Mouse (Mus musculus): ENCODE measurements around the gene Ahsa1. TPM values are rescaled to one million over a fixed set of nuclear protein-coding genes. Genes with fewer than 3 reads are reported as not detected.
"Not testable (repeated sequence)": the region's sequence is repeated elsewhere in the genome, so short reads cannot be mapped to it uniquely, and the experiment has no call there.

Ahsa1 gene
- polyA plus RNA-seq, 1 experiment, result 64.5 TPM

GRCm38 (mm10) chr12:87301189-87301588, 34.9 kb downstream of the Ahsa1 start:
- no peak overlapping the region for H3K27ac ChIP-seq (ENCODE audit: control insufficient read depth, insufficient read depth, low read length)
- peaks cover 11% of the 10 kb centered on the region for H3K27me3 ChIP-seq (ENCODE audit: control insufficient read depth, insufficient read depth, low read length)
- 73% methylated on average over 4 of the region's 4 CpGs for WGBS
- H3K36me3 ChIP-seq (ENCODE audit: control insufficient read depth, insufficient read depth, low read length), result no peaks in the 10 kb centered on the region
- H3K4me3 ChIP-seq (ENCODE audit: control insufficient read depth, insufficient read depth, low read length), result no peak overlapping the region
- no peak for DNase-seq
- TF ChIP-seq CTCF (IDR thresholded peaks at IDR 0.05; ENCODE audit: borderline replicate concordance, control insufficient read depth, extremely low read depth, insufficient read depth, low read length, poor library complexity), result no peak
- TF ChIP-seq POLR2A (IDR thresholded peaks at IDR 0.05; ENCODE audit: control insufficient read depth, extremely low read depth, insufficient read depth, low read length, poor library complexity), result no peak
- peaks cover 16% of the 10 kb centered on the region for H3K4me1 ChIP-seq (replicated peaks; ENCODE audit: control insufficient read depth, insufficient read depth, low read length)

GRCm38 (mm10) chr12:87305767-87306583, 39.7 kb downstream of the Ahsa1 start:
- TF ChIP-seq POLR2A (IDR thresholded peaks at IDR 0.05; ENCODE audit: control insufficient read depth, extremely low read depth, insufficient read depth, low read length, poor library complexity), result no peak
- TF ChIP-seq CTCF (IDR thresholded peaks at IDR 0.05; ENCODE audit: borderline replicate concordance, control insufficient read depth, extremely low read depth, insufficient read depth, low read length, poor library complexity), result no peak
- H3K4me1 ChIP-seq (replicated peaks; ENCODE audit: control insufficient read depth, insufficient read depth, low read length), result no peaks in the 10 kb centered on the region
- no peaks in the 10 kb centered on the region for H3K27me3 ChIP-seq (ENCODE audit: control insufficient read depth, insufficient read depth, low read length)
- no peak overlapping the region for H3K4me3 ChIP-seq (ENCODE audit: control insufficient read depth, insufficient read depth, low read length)
- no peak for DNase-seq
- peaks cover 18% of the 10 kb centered on the region for H3K36me3 ChIP-seq (ENCODE audit: control insufficient read depth, insufficient read depth, low read length)
- H3K27ac ChIP-seq (ENCODE audit: control insufficient read depth, insufficient read depth, low read length), result no peak overlapping the region
- 71% methylated on average over 13 of the region's 13 CpGs for WGBS

- not testable (repeated sequence) for H3K4me1 ChIP-seq (replicated peaks; ENCODE audit: control insufficient read depth, insufficient read depth, low read length); H3K4me3 ChIP-seq (ENCODE audit: control insufficient read depth, insufficient read depth, low read length); H3K27ac ChIP-seq (ENCODE audit: control insufficient read depth, insufficient read depth, low read length); H3K27me3 ChIP-seq (ENCODE audit: control insufficient read depth, insufficient read depth, low read length); DNase-seq
- peaks cover 18% of the 10 kb centered on the region for H3K36me3 ChIP-seq (ENCODE audit: control insufficient read depth, insufficient read depth, low read length)
- 88% methylated on average over 4 of the region's 4 CpGs for WGBS
Measured at GRCm38 (mm10) chr12:87306584-87306844, 40.2 kb downstream of the Ahsa1 start.

GRCm38 (mm10) chr12:87313098-87313497, 46.8 kb downstream of the Ahsa1 start:
- TF ChIP-seq CTCF (IDR thresholded peaks at IDR 0.05; ENCODE audit: borderline replicate concordance, control insufficient read depth, extremely low read depth, insufficient read depth, low read length, poor library complexity) (no peak), POLR2A (IDR thresholded peaks at IDR 0.05; ENCODE audit: control insufficient read depth, extremely low read depth, insufficient read depth, low read length, poor library complexity) (no peak)
- DNase-seq, result no peak
- no peak overlapping the region for H3K4me3 ChIP-seq (ENCODE audit: control insufficient read depth, insufficient read depth, low read length)
- no peaks in the 10 kb centered on the region for H3K4me1 ChIP-seq (replicated peaks; ENCODE audit: control insufficient read depth, insufficient read depth, low read length)
- 94% methylated on average over 2 of the region's 2 CpGs for WGBS
- peaks cover 18% of the 10 kb centered on the region for H3K36me3 ChIP-seq (ENCODE audit: control insufficient read depth, insufficient read depth, low read length)
- H3K27ac ChIP-seq (ENCODE audit: control insufficient read depth, insufficient read depth, low read length), result no peak overlapping the region
- no peaks in the 10 kb centered on the region for H3K27me3 ChIP-seq (ENCODE audit: control insufficient read depth, insufficient read depth, low read length)

- DNase-seq, result no peak
- no peaks in the 10 kb centered on the region for H3K36me3 ChIP-seq (ENCODE audit: control insufficient read depth, insufficient read depth, low read length)
- TF ChIP-seq POLR2A (IDR thresholded peaks at IDR 0.05; ENCODE audit: control insufficient read depth, extremely low read depth, insufficient read depth, low read length, poor library complexity) (no peak), CTCF (IDR thresholded peaks at IDR 0.05; ENCODE audit: borderline replicate concordance, control insufficient read depth, extremely low read depth, insufficient read depth, low read length, poor library complexity) (no peak)
- WGBS, result 97% methylated on average over 1 of the region's 1 CpGs
- no peak overlapping the region for H3K27ac ChIP-seq (ENCODE audit: control insufficient read depth, insufficient read depth, low read length)
- no peaks in the 10 kb centered on the region for H3K27me3 ChIP-seq (ENCODE audit: control insufficient read depth, insufficient read depth, low read length)
- H3K4me3 ChIP-seq (ENCODE audit: control insufficient read depth, insufficient read depth, low read length), result no peak overlapping the region
- H3K4me1 ChIP-seq (replicated peaks; ENCODE audit: control insufficient read depth, insufficient read depth, low read length), result no peaks in the 10 kb centered on the region
Measured at GRCm38 (mm10) chr12:87317951-87318350, 51.7 kb downstream of the Ahsa1 start.

GRCm38 (mm10) chr12:87319229-87319628, 53.0 kb downstream of the Ahsa1 start:
- 94% methylated on average over 3 of the region's 3 CpGs for WGBS

More at GRCm38 (mm10) chr12:87319229-87319628, 53.0 kb downstream of the Ahsa1 start:
- Histone ChIP-seq H3K4me3 (ENCODE audit: control insufficient read depth, insufficient read depth, low read length) (no peak overlapping the region), H3K36me3 (ENCODE audit: control insufficient read depth, insufficient read depth, low read length) (no peaks in the 10 kb centered on the region), H3K27ac (ENCODE audit: control insufficient read depth, insufficient read depth, low read length) (no peak overlapping the region), H3K4me1 (replicated peaks; ENCODE audit: control insufficient read depth, insufficient read depth, low read length) (no peaks in the 10 kb centered on the region), H3K27me3 (ENCODE audit: control insufficient read depth, insufficient read depth, low read length) (no peaks in the 10 kb centered on the region)
- DNase-seq, result no peak
- TF ChIP-seq CTCF (IDR thresholded peaks at IDR 0.05; ENCODE audit: borderline replicate concordance, control insufficient read depth, extremely low read depth, insufficient read depth, low read length, poor library complexity), result no peak
- no peak for TF ChIP-seq POLR2A (IDR thresholded peaks at IDR 0.05; ENCODE audit: control insufficient read depth, extremely low read depth, insufficient read depth, low read length, poor library complexity)

Other genes with a start within 250 kb of the Ahsa1 start
- gene Tmem63c, start 245.1 kb upstream of the Ahsa1 start, polyA plus RNA-seq (2012; rRNA removed), result 0.43 and 0.58 TPM in 2 replicates
- 0.17 and 0.55 TPM in 2 replicates for gene Ngb, start 163.9 kb upstream of the Ahsa1 start, polyA plus RNA-seq (2012; rRNA removed)
- 39.0 and 46.9 TPM in 2 replicates for gene Gstz1, start 119.3 kb upstream of the Ahsa1 start, polyA plus RNA-seq (2012; rRNA removed)
- gene Pomt2, start 118.5 kb upstream of the Ahsa1 start, polyA plus RNA-seq (2012; rRNA removed), result 11.3 and 12.2 TPM in 2 replicates
- 0.23 and 0.49 TPM in 2 replicates for gene Samd15, start 66.8 kb upstream of the Ahsa1 start, polyA plus RNA-seq (2012; rRNA removed)
- gene Tmed8, start 66.0 kb upstream of the Ahsa1 start, polyA plus RNA-seq (2012; rRNA removed), result 9.6 and 9.7 TPM in 2 replicates
- gene Noxred1, start 27.7 kb upstream of the Ahsa1 start, polyA plus RNA-seq (2012; rRNA removed), result 0.54 and 0.86 TPM in 2 replicates
- 34.5 and 37.6 TPM in 2 replicates for gene Vipas39, start 223 bp upstream of the Ahsa1 start, polyA plus RNA-seq (2012; rRNA removed)
- gene Ism2, start 33.2 kb downstream of the Ahsa1 start, polyA plus RNA-seq (2012; rRNA removed), result 0.05 TPM in 1 of 2 replicates, not detected in the other
- 9.2 and 10.2 TPM in 2 replicates for gene Sptlc2, start 121.9 kb downstream of the Ahsa1 start, polyA plus RNA-seq (2012; rRNA removed)
- 10.5 and 17.5 TPM in 2 replicates for gene Slirp, start 177.4 kb downstream of the Ahsa1 start, polyA plus RNA-seq (2012; rRNA removed)
- gene Alkbh1, start 177.5 kb downstream of the Ahsa1 start, polyA plus RNA-seq (2012; rRNA removed), result 36.1 and 42.7 TPM in 2 replicates
- gene Snw1, start 205.8 kb downstream of the Ahsa1 start, polyA plus RNA-seq (2012; rRNA removed), result 14.3 and 16.8 TPM in 2 replicates
- gene Gm5788, start 228.2 kb downstream of the Ahsa1 start, polyA plus RNA-seq (2012; rRNA removed), result not detected in 2 replicates
- not detected in 2 replicates for gene Gm8300, start 247.8 kb downstream of the Ahsa1 start, polyA plus RNA-seq (2012; rRNA removed)

Data from thymus, adult 2 months (tissue).